In genomic region chr11:106817808-106818207, GRCm38 (mm10) we compare ENCODE assay signal across 11 mouse cellular contexts. TPM values are rescaled to one million over a fixed set of nuclear protein-coding genes. Genes with fewer than 3 reads are reported as not detected.
DNase-seq lines count a peak whose midpoint lies in the region; ATAC-seq lines count a peak whose summit lies in the region.
"Had no signal": no experiment of that assay in that cellular context is flagged by ENCODE, and none has a peak within 500 bp of the region (broad histone marks: within the 10 kb centered on the region; RNA-seq: fewer than 3 reads in every experiment).

No protein-coding gene starts in this region.

- 75% methylated on average over 6 of the region's 6 CpGs for WGBS in midbrain, embryonic 15.5 days

- no peak overlapping the region for H3K4me2 ChIP-seq in midbrain, embryonic 15.5 days

- H3K36me3 ChIP-seq in midbrain, embryonic 15.5 days (replicated peaks): peaks cover 37% of the 10 kb centered on the region

- no peak overlapping the region for H3K9ac ChIP-seq in midbrain, embryonic 15.5 days
- H3K9ac ChIP-seq: liver, embryonic 14.5 days had no signal

- peak; percentile 30 for DNase-seq in gastrocnemius, adult 18-20 months (ENCODE audit: low spot score)
- DNase-seq in gastrocnemius, postnatal 36 days: no peak
- peak; percentile 80 for DNase-seq in left cerebral cortex, postnatal 4 days
- no peak for DNase-seq in left cerebral cortex, postnatal 14 days (ENCODE audit: low spot score in 2 of 2)
- peak; percentile 87 for DNase-seq in cerebellum, adult 9-11 months
- DNase-seq in lung, postnatal 14 days: no peak
- DNase-seq in layer of hippocampus, postnatal 36 days: no peak
- DNase-seq: lung, postnatal 4 days had no signal

- H3K4me1 ChIP-seq in midbrain, embryonic 15.5 days: peaks cover 13% of the 10 kb centered on the region; the same call in 1 of the 2 replicates

- H3K4me3 ChIP-seq in midbrain, embryonic 15.5 days: no peak overlapping the region

- no peaks in the 10 kb centered on the region for H3K27me3 ChIP-seq in midbrain, embryonic 15.5 days (replicated peaks)

- H3K9me3 ChIP-seq in midbrain, embryonic 15.5 days: no peaks in the 10 kb centered on the region
- H3K9me3 ChIP-seq: G1E had no signal

- intact Hi-C loops in gastrocnemius, postnatal 36 days (cut with DNase I): no loop called here
- intact Hi-C loops in left cerebral cortex, postnatal 4 days (cut with DNase I): no loop called here
- intact Hi-C loops in left cerebral cortex, postnatal 14 days (cut with DNase I): no loop called here

- no peak for ATAC-seq in midbrain, embryonic 15.5 days (replicated peaks)

- peak overlapping the region; percentile 63 for H3K27ac ChIP-seq in midbrain, embryonic 15.5 days
- H3K27ac ChIP-seq: liver, embryonic 14.5 days had no signal

RNA-seq across cellular contexts. Expression of gene Cep95, which starts 28.8 kb away (rescaled TPM):
- total RNA-seq in gastrocnemius, adult 18-20 months (2021): 1 to 10 TPM; 2.7 to 4.7 TPM
- total RNA-seq in gastrocnemius, postnatal 36 days (2021): 1 to 10 TPM; 3.1 to 3.9 TPM
- total RNA-seq in left cerebral cortex, postnatal 4 days (2021): 10 to 100 TPM; 14.6 to 19.6 TPM
- total RNA-seq in left cerebral cortex, postnatal 14 days (2021): 10 to 100 TPM in 1 of 2 experiments, 1 to 10 TPM in 1; 8.3 to 12.0 TPM
- polyA plus RNA-seq in midbrain, embryonic 15.5 days (2015; fragmentation: Nextera tagmentation; extraction: Ambion mirVana): 17.0 and 17.3 TPM in 2 replicates
- 10 to 100 TPM; 10.4 to 14.9 TPM for total RNA-seq in layer of hippocampus, postnatal 36 days (2021)

RNA-seq across cellular contexts. Expression of gene Ddx5, which starts 28.8 kb away (rescaled TPM):
- total RNA-seq in gastrocnemius, adult 18-20 months (2021): 100 to 1,000 TPM; 250 to 296 TPM
- total RNA-seq in gastrocnemius, postnatal 36 days (2021): 100 to 1,000 TPM; 185 to 233 TPM
- 100 to 1,000 TPM; 737 to 784 TPM for total RNA-seq in left cerebral cortex, postnatal 4 days (2021)
- 100 to 1,000 TPM; 574 to 616 TPM for total RNA-seq in left cerebral cortex, postnatal 14 days (2021)
- polyA plus RNA-seq in midbrain, embryonic 15.5 days (2015; fragmentation: Nextera tagmentation; extraction: Ambion mirVana): 370 and 394 TPM in 2 replicates
- 100 to 1,000 TPM; 814 to 831 TPM for total RNA-seq in layer of hippocampus, postnatal 36 days (2021)

RNA-seq across cellular contexts. Expression of gene Polg2, which starts 38.5 kb away (rescaled TPM):
- 1 to 10 TPM; 2.4 TPM for total RNA-seq in gastrocnemius, adult 18-20 months (2021)
- 1 to 10 TPM; 3.1 to 3.2 TPM for total RNA-seq in gastrocnemius, postnatal 36 days (2021)
- total RNA-seq in left cerebral cortex, postnatal 4 days (2021): 1 to 10 TPM; 5.2 to 6.2 TPM
- total RNA-seq in left cerebral cortex, postnatal 14 days (2021): 1 to 10 TPM; 3.6 to 4.3 TPM
- polyA plus RNA-seq in midbrain, embryonic 15.5 days (2015; fragmentation: Nextera tagmentation; extraction: Ambion mirVana): 9.6 and 10.4 TPM in 2 replicates
- total RNA-seq in layer of hippocampus, postnatal 36 days (2021): 1 to 10 TPM; 4.8 to 5.1 TPM

Comparison
In these comparisons a context has a peak if more than half of its experiments do, and no peak if none do; other contexts are left out.
1. DNase-seq: peak in gastrocnemius, adult 18-20 months (single experiment), left cerebral cortex, postnatal 4 days (single experiment) and cerebellum, adult 9-11 months (single experiment); none in gastrocnemius, postnatal 36 days (0 of 2), left cerebral cortex, postnatal 14 days (0 of 2), lung, postnatal 14 days (single experiment) and layer of hippocampus, postnatal 36 days (0 of 2).